Mouse (Mus musculus): ENCODE data around the gene Cdh1. TPM values are rescaled to one million over a fixed set of nuclear protein-coding genes. Genes with fewer than 3 reads are reported as not detected.
"Not testable (repeated sequence)": the region's sequence is repeated elsewhere in the genome, so short reads cannot be mapped to it uniquely, and the experiment has no call there.

The Cdh1 gene
- polyA plus RNA-seq, 1 experiment from 2014 or later = 5.6 TPM

DNA sequence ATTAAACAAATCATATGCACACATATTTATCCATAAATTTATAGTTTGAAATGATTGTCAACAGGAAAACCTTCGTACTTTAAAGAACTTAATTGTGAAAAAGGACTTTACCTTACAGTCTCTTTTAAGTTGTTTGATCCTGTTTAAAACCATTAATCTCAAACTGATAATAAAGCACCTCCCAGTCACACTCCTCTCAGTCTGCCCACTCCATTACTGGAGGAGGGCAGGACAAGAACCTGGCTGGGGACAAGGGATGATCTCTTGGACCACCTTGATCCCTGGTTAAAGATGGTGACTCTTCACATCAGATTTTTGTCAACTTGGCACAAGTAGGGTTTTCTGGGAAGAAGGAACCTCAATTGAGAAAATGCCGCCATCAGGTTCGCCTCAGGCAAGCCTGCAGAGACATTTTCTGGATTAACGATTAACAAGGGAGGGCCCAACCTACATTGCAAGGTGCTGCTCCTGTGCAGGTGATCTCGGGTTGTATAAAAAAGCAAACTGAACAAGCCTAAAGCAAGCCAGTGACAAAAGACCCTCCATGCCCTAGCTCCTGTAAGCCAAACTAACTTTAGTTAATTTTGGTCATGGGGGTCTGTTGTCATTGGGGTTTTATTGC lies 31.5 kb upstream of the Cdh1 start:
- Histone ChIP-seq H3K27ac (ENCODE audit: low read depth, low read length) (no peak overlapping the region), H3K9me3 (ENCODE audit: control insufficient read depth, low read length) (no peaks in the 10 kb centered on the region), H3K9ac (ENCODE audit: low read length) (no peak overlapping the region), H3K4me1 (ENCODE audit: control insufficient read depth, insufficient read depth, low read length) (no peaks in the 10 kb centered on the region), H3K4me3 (ENCODE audit: low read depth, low read length) (no peak overlapping the region), H3K4me2 (ENCODE audit: low read depth) (no peak overlapping the region), H3K36me3 (ENCODE audit: control insufficient read depth, insufficient read depth, low read length) (no peaks in the 10 kb centered on the region), H3K27me3 (ENCODE audit: control insufficient read depth, insufficient read depth, low read length) (no peaks in the 10 kb centered on the region)
- no peak for DNase-seq (ENCODE audit: low spot score)
- no peak for ATAC-seq (ENCODE audit: insufficient read depth, low FRiP score, low TSS enrichment)
- 77% methylated on average over 5 of the region's 5 CpGs for whole genome bisulfite sequencing

- H3K9me3 ChIP-seq (ENCODE audit: control insufficient read depth, low read length); ATAC-seq (ENCODE audit: insufficient read depth, low FRiP score, low TSS enrichment); DNase-seq (ENCODE audit: low spot score); H3K4me1 ChIP-seq (ENCODE audit: control insufficient read depth, insufficient read depth, low read length); H3K36me3 ChIP-seq (ENCODE audit: control insufficient read depth, insufficient read depth, low read length); H3K9ac ChIP-seq (ENCODE audit: low read length); H3K4me2 ChIP-seq (ENCODE audit: low read depth); H3K4me3 ChIP-seq (ENCODE audit: low read depth, low read length); H3K27ac ChIP-seq (ENCODE audit: low read depth, low read length); H3K27me3 ChIP-seq (ENCODE audit: control insufficient read depth, insufficient read depth, low read length): not testable (repeated sequence)
- 79% methylated on average over 1 of the region's 1 CpGs for WGBS
These were observed 31.0 kb upstream of the Cdh1 start for GRCm38 (mm10) chr8:106572175-106572574.

DNA sequence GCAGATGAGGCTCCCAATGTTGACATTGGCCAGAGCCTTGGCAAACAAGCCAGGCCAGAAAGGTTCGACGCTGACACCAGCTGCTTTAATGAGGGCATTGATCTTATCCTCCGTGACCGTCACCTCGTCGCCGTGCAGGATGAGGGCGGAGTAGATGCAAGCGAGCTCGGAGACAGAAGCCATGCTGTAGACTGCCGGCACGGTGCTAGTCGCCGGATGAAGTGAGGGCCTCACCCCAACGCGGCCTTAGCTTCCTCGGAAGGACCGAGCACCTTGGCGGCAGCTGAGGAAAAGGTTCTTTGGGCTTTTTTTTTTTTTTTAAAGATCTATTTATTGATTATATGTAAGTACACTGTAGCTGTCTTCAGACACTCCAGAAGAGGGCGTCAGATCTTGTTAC lies 30.0 kb upstream of the Cdh1 start, which contains the start of gene Gm10073:
Gm10073 (minus strand) TSS at position 294 of the 400 bp plus-strand sequence.
- ATAC-seq (ENCODE audit: insufficient read depth, low FRiP score, low TSS enrichment); H3K27ac ChIP-seq (ENCODE audit: low read depth, low read length); H3K9ac ChIP-seq (ENCODE audit: low read length); H3K9me3 ChIP-seq (ENCODE audit: control insufficient read depth, low read length); H3K4me1 ChIP-seq (ENCODE audit: control insufficient read depth, insufficient read depth, low read length); H3K4me2 ChIP-seq (ENCODE audit: low read depth); H3K27me3 ChIP-seq (ENCODE audit: control insufficient read depth, insufficient read depth, low read length); H3K4me3 ChIP-seq (ENCODE audit: low read depth, low read length); H3K36me3 ChIP-seq (ENCODE audit: control insufficient read depth, insufficient read depth, low read length); DNase-seq (ENCODE audit: low spot score): not testable (repeated sequence)
- WGBS = 41% methylated on average over 20 of the region's 20 CpGs

GRCm38 (mm10) chr8:106574283-106574682 lies 28.9 kb upstream of the Cdh1 start:
- H3K4me3 ChIP-seq (ENCODE audit: low read depth, low read length) = no peak overlapping the region
- no peaks in the 10 kb centered on the region for H3K9me3 ChIP-seq (ENCODE audit: control insufficient read depth, low read length)
- H3K4me2 ChIP-seq (ENCODE audit: low read depth) = no peak overlapping the region
- no peaks in the 10 kb centered on the region for H3K36me3 ChIP-seq (ENCODE audit: control insufficient read depth, insufficient read depth, low read length)
- no peak overlapping the region for H3K9ac ChIP-seq (ENCODE audit: low read length)
- WGBS = 83% methylated on average over 4 of the region's 4 CpGs
- DNase-seq (ENCODE audit: low spot score) = no peak
- no peak for ATAC-seq (ENCODE audit: insufficient read depth, low FRiP score, low TSS enrichment)
- H3K27ac ChIP-seq (ENCODE audit: low read depth, low read length) = no peak overlapping the region
- H3K27me3 ChIP-seq (ENCODE audit: control insufficient read depth, insufficient read depth, low read length) = no peaks in the 10 kb centered on the region
- no peaks in the 10 kb centered on the region for H3K4me1 ChIP-seq (ENCODE audit: control insufficient read depth, insufficient read depth, low read length)

DNA sequence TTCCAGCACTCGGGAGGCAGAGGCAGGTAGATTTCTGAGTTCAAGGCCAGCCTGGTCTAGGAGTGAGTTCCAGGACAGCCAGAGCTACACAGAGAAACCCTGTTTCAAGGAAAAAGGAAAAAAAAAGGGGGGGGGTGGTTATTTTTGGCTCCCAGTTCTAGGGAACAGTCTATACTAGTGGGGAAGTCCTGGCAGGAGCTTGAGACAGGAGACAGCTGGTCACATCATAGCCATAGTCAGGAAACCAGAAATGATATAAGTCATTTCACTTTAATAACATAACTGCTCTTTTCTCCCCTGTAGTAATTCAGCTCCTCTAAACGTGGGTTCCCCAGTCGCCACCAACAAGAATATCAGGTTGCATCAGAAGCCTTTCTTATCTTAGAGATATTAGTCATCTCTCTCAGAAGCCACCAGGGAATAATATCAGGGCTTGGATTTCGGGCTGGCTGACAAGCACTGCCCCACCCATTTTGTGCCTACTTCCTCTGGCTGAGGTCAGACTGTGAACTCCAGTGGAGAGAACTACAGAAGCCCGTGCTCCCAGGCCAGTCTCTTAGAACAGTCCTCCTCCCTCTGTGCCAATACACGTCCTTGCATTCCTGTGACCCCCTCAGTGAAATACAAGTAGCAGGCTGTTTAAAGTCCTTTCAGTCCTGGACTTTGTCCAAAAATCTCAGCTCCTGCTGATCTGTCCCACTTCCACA lies 26.1 kb upstream of the Cdh1 start:
- Histone ChIP-seq H3K4me3 (ENCODE audit: low read depth, low read length) (no peak overlapping the region), H3K27ac (ENCODE audit: low read depth, low read length) (no peak overlapping the region), H3K4me1 (ENCODE audit: control insufficient read depth, insufficient read depth, low read length) (no peaks in the 10 kb centered on the region), H3K4me2 (ENCODE audit: low read depth) (no peak overlapping the region), H3K36me3 (ENCODE audit: control insufficient read depth, insufficient read depth, low read length) (no peaks in the 10 kb centered on the region), H3K9ac (ENCODE audit: low read length) (no peak overlapping the region), H3K27me3 (ENCODE audit: control insufficient read depth, insufficient read depth, low read length) (no peaks in the 10 kb centered on the region), H3K9me3 (ENCODE audit: control insufficient read depth, low read length) (no peaks in the 10 kb centered on the region)
- no peak for DNase-seq (ENCODE audit: low spot score)
- no peak for ATAC-seq (ENCODE audit: insufficient read depth, low FRiP score, low TSS enrichment)
- 61% methylated on average over 6 of the region's 6 CpGs for WGBS

DNA sequence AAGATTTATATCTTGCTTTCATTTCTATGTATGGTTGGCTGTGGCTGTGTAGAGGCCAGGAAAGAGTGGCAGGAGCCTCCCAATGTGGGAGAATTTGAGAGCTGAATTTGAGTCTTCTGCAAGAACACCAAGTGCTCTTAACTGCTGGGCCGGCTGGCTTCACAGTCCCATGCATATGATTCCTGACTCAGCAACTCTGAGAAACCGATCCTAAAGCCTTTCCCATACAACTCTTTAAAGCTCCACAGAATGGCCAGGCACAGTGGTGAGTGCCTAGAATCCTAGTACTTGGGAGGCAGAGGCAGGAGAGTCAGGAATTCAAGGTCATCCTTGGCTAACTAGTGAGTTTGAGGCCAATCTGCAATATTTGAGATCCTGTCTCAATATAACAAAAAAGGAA lies 23.6 kb upstream of the Cdh1 start:
- no peak overlapping the region for H3K4me3 ChIP-seq (ENCODE audit: low read depth, low read length)
- no peak for DNase-seq (ENCODE audit: low spot score)
- H3K27me3 ChIP-seq (ENCODE audit: control insufficient read depth, insufficient read depth, low read length) = no peaks in the 10 kb centered on the region
- no peaks in the 10 kb centered on the region for H3K36me3 ChIP-seq (ENCODE audit: control insufficient read depth, insufficient read depth, low read length)
- 75% methylated on average over 2 of the region's 2 CpGs for WGBS
- no peak overlapping the region for H3K27ac ChIP-seq (ENCODE audit: low read depth, low read length)
- no peak overlapping the region for H3K9ac ChIP-seq (ENCODE audit: low read length)
- no peaks in the 10 kb centered on the region for H3K9me3 ChIP-seq (ENCODE audit: control insufficient read depth, low read length)
- no peak for ATAC-seq (ENCODE audit: insufficient read depth, low FRiP score, low TSS enrichment)
- H3K4me2 ChIP-seq (ENCODE audit: low read depth) = no peak overlapping the region
- no peaks in the 10 kb centered on the region for H3K4me1 ChIP-seq (ENCODE audit: control insufficient read depth, insufficient read depth, low read length)

- H3K27ac ChIP-seq (ENCODE audit: low read depth, low read length) = no peak overlapping the region
- no peak overlapping the region for H3K4me3 ChIP-seq (ENCODE audit: low read depth, low read length)
- DNase-seq (ENCODE audit: low spot score) = no peak
- no peak overlapping the region for H3K4me2 ChIP-seq (ENCODE audit: low read depth)
- H3K4me1 ChIP-seq (ENCODE audit: control insufficient read depth, insufficient read depth, low read length) = no peaks in the 10 kb centered on the region
- ATAC-seq (ENCODE audit: insufficient read depth, low FRiP score, low TSS enrichment) = no peak
- no peaks in the 10 kb centered on the region for H3K36me3 ChIP-seq (ENCODE audit: control insufficient read depth, insufficient read depth, low read length)
- WGBS = 75% methylated on average over 6 of the region's 6 CpGs
- H3K27me3 ChIP-seq (ENCODE audit: control insufficient read depth, insufficient read depth, low read length) = no peaks in the 10 kb centered on the region
- no peaks in the 10 kb centered on the region for H3K9me3 ChIP-seq (ENCODE audit: control insufficient read depth, low read length)
- H3K9ac ChIP-seq (ENCODE audit: low read length) = no peak overlapping the region
These were observed 21.6 kb upstream of the Cdh1 start for GRCm38 (mm10) chr8:106581344-106582088.

DNA sequence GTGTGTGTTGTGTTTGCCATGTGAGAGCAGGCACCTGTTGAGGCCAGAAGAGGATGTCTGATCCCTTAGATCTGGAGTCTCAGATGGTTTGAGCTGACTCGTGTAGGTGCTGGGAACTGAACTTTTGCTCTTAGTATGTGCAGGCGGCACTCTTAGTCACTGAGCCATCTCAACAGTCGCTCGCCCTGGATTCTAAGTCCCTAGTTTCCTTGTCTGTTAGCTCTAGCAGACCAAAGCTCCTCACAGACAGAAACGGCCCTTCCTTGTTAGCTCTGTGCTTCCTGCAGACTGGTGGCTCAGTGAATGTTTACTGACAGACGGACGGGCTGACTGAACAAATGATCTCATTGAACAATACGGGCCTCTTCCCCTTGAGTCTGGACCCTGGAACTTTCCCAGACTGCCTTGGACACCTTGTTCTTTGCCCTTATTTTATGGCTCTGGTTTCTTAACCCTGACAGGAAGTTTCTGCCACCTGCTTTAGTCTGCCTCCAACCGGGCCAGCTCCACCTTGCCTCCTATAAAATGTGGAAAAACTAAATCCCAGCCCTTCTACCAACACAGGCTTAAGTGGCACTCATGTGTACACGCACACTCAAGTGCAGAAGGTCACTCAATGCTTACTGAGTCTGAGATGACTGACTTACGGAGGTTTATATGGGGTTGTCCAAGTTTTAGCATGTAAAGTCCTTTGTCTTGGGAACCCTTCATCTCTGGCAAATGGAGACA lies 18.0 kb upstream of the Cdh1 start:
- Histone ChIP-seq H3K27me3 (ENCODE audit: control insufficient read depth, insufficient read depth, low read length) (no peaks in the 10 kb centered on the region), H3K36me3 (ENCODE audit: control insufficient read depth, insufficient read depth, low read length) (no peaks in the 10 kb centered on the region), H3K4me3 (ENCODE audit: low read depth, low read length) (no peak overlapping the region), H3K9me3 (ENCODE audit: control insufficient read depth, low read length) (no peaks in the 10 kb centered on the region), H3K9ac (ENCODE audit: low read length) (no peak overlapping the region), H3K4me2 (ENCODE audit: low read depth) (no peak overlapping the region), H3K27ac (ENCODE audit: low read depth, low read length) (no peak overlapping the region), H3K4me1 (ENCODE audit: control insufficient read depth, insufficient read depth, low read length) (no peaks in the 10 kb centered on the region)
- no peak for ATAC-seq (ENCODE audit: insufficient read depth, low FRiP score, low TSS enrichment)
- DNase-seq (ENCODE audit: low spot score) = no peak
- WGBS = 79% methylated on average over 11 of the region's 11 CpGs
